In genomic region chr7:27132588-27132987, GRCm38 (mm10) we compare ENCODE assay signal across 9 mouse cellular contexts. TPM values are rescaled to one million over a fixed set of nuclear protein-coding genes. Genes with fewer than 3 reads are reported as not detected.
A peak's percentile ranks its signal among the peaks of the same experiment; 100 is the strongest.
DNase-seq lines count a peak whose midpoint lies in the region; ATAC-seq lines count a peak whose summit lies in the region.
"Had no signal": no experiment of that assay in that cellular context is flagged by ENCODE, and none has a peak within 500 bp of the region (broad histone marks: within the 10 kb centered on the region; RNA-seq: fewer than 3 reads in every experiment).

No protein-coding gene starts in this region.

- H3K9ac ChIP-seq in liver, embryonic 11.5 days (ENCODE audit: low read depth, low read length): no peak overlapping the region
- H3K9ac ChIP-seq in heart, embryonic 12.5 days: no peak overlapping the region
- H3K9ac ChIP-seq: neural tube, embryonic 13.5 days had no signal

- no peaks in the 10 kb centered on the region for H3K36me3 ChIP-seq in liver, embryonic 11.5 days (ENCODE audit: control insufficient read depth, insufficient read depth, low read length)
- no peaks in the 10 kb centered on the region for H3K36me3 ChIP-seq in heart, embryonic 12.5 days
- H3K36me3 ChIP-seq: neural tube, embryonic 13.5 days had no signal

- H3K9me3 ChIP-seq in liver, embryonic 11.5 days (ENCODE audit: control insufficient read depth, low read length): no peaks in the 10 kb centered on the region
- H3K9me3 ChIP-seq in heart, embryonic 12.5 days (replicated peaks): no peaks in the 10 kb centered on the region
- H3K9me3 ChIP-seq: neural tube, embryonic 13.5 days had no signal

- no peaks in the 10 kb centered on the region for H3K27me3 ChIP-seq in liver, embryonic 11.5 days (replicated peaks; ENCODE audit: control insufficient read depth, insufficient read depth, low read length)
- no peaks in the 10 kb centered on the region for H3K27me3 ChIP-seq in heart, embryonic 12.5 days (replicated peaks)
- H3K27me3 ChIP-seq: neural tube, embryonic 13.5 days had no signal

- H3K4me1 ChIP-seq in liver, embryonic 11.5 days (replicated peaks; ENCODE audit: control insufficient read depth, insufficient read depth, low read length): no peaks in the 10 kb centered on the region
- 0 out of 2 replicates have a peak, but pooled peaks cover 4% of the 10 kb centered on the region for H3K4me1 ChIP-seq in heart, embryonic 12.5 days (replicated peaks)
- H3K4me1 ChIP-seq: neural tube, embryonic 13.5 days had no signal

- 15% methylated on average over 10 of the region's 10 CpGs for WGBS in liver, embryonic 11.5 days
- WGBS in heart, embryonic 12.5 days: 12% methylated on average over 10 of the region's 10 CpGs

- peak; percentile 48 for DNase-seq in liver
- no peak for DNase-seq in liver, embryonic 11.5 days (ENCODE audit: low spot score)
- peak; percentile 26 for DNase-seq in Muller cell, postnatal 12 days (ENCODE audit: inconsistent ontology term)
- DNase-seq in cerebellum, adult 18-20 months: peak; percentile 62 to 70
- peak; percentile 31 to 80 for DNase-seq in layer of hippocampus, postnatal 25 days (ENCODE audit: extremely low spot score in 1 of 2, low spot score in 1 of 2)
- peak; percentile 53 for DNase-seq in retina, postnatal 7 days (ENCODE audit: low read depth, low spot score)
- no peak for DNase-seq in ovary, postnatal 10 days (ENCODE audit: low spot score)

- no peak overlapping the region for H3K27ac ChIP-seq in liver, embryonic 11.5 days (ENCODE audit: low read depth, low read length)
- H3K27ac ChIP-seq in heart, embryonic 12.5 days (ENCODE audit: poor library complexity, severe bottlenecking): no peak overlapping the region
- H3K27ac ChIP-seq: neural tube, embryonic 13.5 days had no signal

- no peak overlapping the region for H3K4me2 ChIP-seq in liver, embryonic 11.5 days
- H3K4me2 ChIP-seq in heart, embryonic 12.5 days: peak overlapping the region; percentile 29; the same call in 1 of the 2 replicates
- H3K4me2 ChIP-seq: neural tube, embryonic 13.5 days had no signal

- no peak overlapping the region for H3K4me3 ChIP-seq in liver, embryonic 11.5 days (ENCODE audit: low read depth, low read length)
- no peak overlapping the region for H3K4me3 ChIP-seq in heart, embryonic 12.5 days
- H3K4me3 ChIP-seq: neural tube, embryonic 13.5 days had no signal

- ATAC-seq in liver, embryonic 11.5 days (replicated peaks; ENCODE audit: low FRiP score): no peak
- ATAC-seq in heart, embryonic 12.5 days (ENCODE audit: insufficient number of reproducible peaks, low FRiP score): no peak

RNA-seq across cellular contexts. Expression of gene Cyp2f2, which starts 12.9 kb away (rescaled TPM):
- polyA plus RNA-seq in liver, embryonic 11.5 days (2014; fragmentation: Nextera tagmentation; extraction: Ambion mirVana): not detected in 2 replicates
- polyA plus RNA-seq in heart, embryonic 12.5 days (2016; fragmentation: Nextera tagmentation; extraction: Ambion mirVana): not detected in 2 replicates
- under 1 TPM in 1 of 2 experiments, not detected in 1; 0.20 TPM for total RNA-seq in layer of hippocampus, postnatal 25 days (2021)
- polyA plus RNA-seq: neural tube, embryonic 13.5 days had no signal

RNA-seq across cellular contexts. Expression of gene Cyp2t4, which starts 20.9 kb away (rescaled TPM):
- polyA plus RNA-seq in liver, embryonic 11.5 days (2014; fragmentation: Nextera tagmentation; extraction: Ambion mirVana): not detected in 2 replicates
- polyA plus RNA-seq in heart, embryonic 12.5 days (2016; fragmentation: Nextera tagmentation; extraction: Ambion mirVana): not detected in 2 replicates
- total RNA-seq in layer of hippocampus, postnatal 25 days (2021): not detected

RNA-seq across cellular contexts. Expression of gene Egln2, which starts 34.0 kb away (rescaled TPM):
- 37.1 and 39.7 TPM in 2 replicates for polyA plus RNA-seq in liver, embryonic 11.5 days (2014; fragmentation: Nextera tagmentation; extraction: Ambion mirVana)
- polyA plus RNA-seq in heart, embryonic 12.5 days (2016; fragmentation: Nextera tagmentation; extraction: Ambion mirVana): 56.5 and 57.4 TPM in 2 replicates
- 10 to 100 TPM; 91.6 to 99.5 TPM for total RNA-seq in layer of hippocampus, postnatal 25 days (2021)

RNA-seq across cellular contexts. Expression of gene Rab4b, which starts 46.1 kb away (rescaled TPM):
- 40.9 and 44.8 TPM in 2 replicates for polyA plus RNA-seq in liver, embryonic 11.5 days (2014; fragmentation: Nextera tagmentation; extraction: Ambion mirVana)
- polyA plus RNA-seq in heart, embryonic 12.5 days (2016; fragmentation: Nextera tagmentation; extraction: Ambion mirVana): 51.2 and 53.5 TPM in 2 replicates
- 10 to 100 TPM; 89.6 to 92.5 TPM for total RNA-seq in layer of hippocampus, postnatal 25 days (2021)

RNA-seq across cellular contexts. Expression of gene Gm21983, which starts 48.3 kb away (rescaled TPM):
- polyA plus RNA-seq in liver, embryonic 11.5 days (2014; fragmentation: Nextera tagmentation; extraction: Ambion mirVana): not detected in 2 replicates
- 0.34 and 0.64 TPM in 2 replicates for polyA plus RNA-seq in heart, embryonic 12.5 days (2016; fragmentation: Nextera tagmentation; extraction: Ambion mirVana)
- not detected for total RNA-seq in layer of hippocampus, postnatal 25 days (2021)

Comparison
In these comparisons a context has a peak if more than half of its experiments do, and no peak if none do; other contexts are left out.
1. DNase-seq: peak in liver (single experiment), Muller cell, postnatal 12 days (single experiment), cerebellum, adult 18-20 months (2 of 2), layer of hippocampus, postnatal 25 days (2 of 2) and retina, postnatal 7 days (single experiment); none in liver, embryonic 11.5 days (single experiment) and ovary, postnatal 10 days (single experiment).